Comparison of ENCODE assay signal across 26 mouse cellular contexts in the genomic region with DNA sequence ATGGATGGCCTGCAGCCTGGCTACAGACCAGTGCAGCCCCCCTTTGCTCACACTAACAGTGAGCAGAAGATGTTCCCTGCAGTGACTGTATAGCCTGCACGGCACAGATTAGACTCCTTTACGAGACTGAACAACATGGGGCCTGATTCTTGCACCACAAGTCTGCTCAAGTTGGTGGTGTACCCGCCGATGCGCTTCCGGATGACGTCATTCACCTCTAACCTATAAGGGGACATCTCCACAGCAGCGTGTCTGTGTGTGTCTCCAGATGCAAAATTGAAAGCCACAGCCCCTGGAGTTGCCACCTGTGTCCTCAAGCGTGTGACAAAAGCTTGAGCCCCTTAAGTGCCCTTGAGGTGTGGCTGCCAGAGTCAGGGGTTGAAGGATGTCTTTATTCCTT. TPM values are rescaled to one million over a fixed set of nuclear protein-coding genes. Genes with fewer than 3 reads are reported as not detected.
A peak's percentile ranks its signal among the peaks of the same experiment; 100 is the strongest.
DNase-seq lines count a peak whose midpoint lies in the region; ATAC-seq and TF ChIP-seq lines count a peak whose summit lies in the region.
"Had no signal": no experiment of that assay in that cellular context is flagged by ENCODE, and none has a peak within 500 bp of the region (broad histone marks: within the 10 kb centered on the region; RNA-seq: fewer than 3 reads in every experiment).

No protein-coding gene starts in this region.

- H3K27ac ChIP-seq in forebrain, embryonic 14.5 days (ENCODE audit: low read depth, low read length), result no peak overlapping the region
- H3K27ac ChIP-seq in forebrain, embryonic 16.5 days (ENCODE audit: low read length), result no peak overlapping the region
- no peak overlapping the region for H3K27ac ChIP-seq in limb, embryonic 13.5 days
- H3K27ac ChIP-seq: embryonic facial prominence, embryonic 12.5 days; embryonic facial prominence, embryonic 15.5 days; forebrain, embryonic 12.5 days; gastrocnemius, adult 2 months; heart, embryonic 13.5 days; hindbrain, embryonic 14.5 days; hindbrain, postnatal 0 days had no signal

- H3K4me2 ChIP-seq in forebrain, embryonic 14.5 days (ENCODE audit: low read length), result peak overlapping the region; percentile 73; the same call in 1 of the 2 replicates
- H3K4me2 ChIP-seq in forebrain, embryonic 16.5 days (ENCODE audit: low read length), result no peak overlapping the region
- H3K4me2 ChIP-seq in limb, embryonic 13.5 days (replicated peaks), result peak overlapping the region; percentile 81
- H3K4me2 ChIP-seq: embryonic facial prominence, embryonic 12.5 days; embryonic facial prominence, embryonic 15.5 days; hindbrain, embryonic 14.5 days had no signal

- H3K36me3 ChIP-seq in forebrain, embryonic 14.5 days (ENCODE audit: control insufficient read depth, insufficient read depth, low read length), result peaks cover 28% of the 10 kb centered on the region
- no peaks in the 10 kb centered on the region for H3K36me3 ChIP-seq in forebrain, embryonic 16.5 days (ENCODE audit: control insufficient read depth, insufficient read depth)
- H3K36me3 ChIP-seq in megakaryocyte, embryonic 14.5 days (replicated peaks; ENCODE audit: low read length), result no peaks in the 10 kb centered on the region
- peaks cover 32% of the 10 kb centered on the region for H3K36me3 ChIP-seq in E14TG2a.4 (ENCODE audit: insufficient read depth, low read length)
- H3K36me3 ChIP-seq in limb, embryonic 13.5 days, result peaks cover 38% of the 10 kb centered on the region
- H3K36me3 ChIP-seq: embryonic facial prominence, embryonic 15.5 days had no signal

- H3K4me1 ChIP-seq in forebrain, embryonic 14.5 days (ENCODE audit: control insufficient read depth, insufficient read depth, low read length), result peaks cover 5% of the 10 kb centered on the region; the same call in 1 of the 2 replicates
- peaks cover 30% of the 10 kb centered on the region for H3K4me1 ChIP-seq in forebrain, embryonic 16.5 days (replicated peaks; ENCODE audit: control insufficient read depth, insufficient read depth, low read length)
- H3K4me1 ChIP-seq in megakaryocyte, embryonic 14.5 days, result peaks cover 12% of the 10 kb centered on the region
- peaks cover 51% of the 10 kb centered on the region for H3K4me1 ChIP-seq in E14TG2a.4 (replicated peaks; ENCODE audit: low read depth, low read length)
- peaks cover 42% of the 10 kb centered on the region for H3K4me1 ChIP-seq in limb, embryonic 13.5 days

- no peak overlapping the region for H3K9ac ChIP-seq in forebrain, embryonic 14.5 days (ENCODE audit: low read length)
- no peak overlapping the region for H3K9ac ChIP-seq in forebrain, embryonic 16.5 days (replicated peaks; ENCODE audit: low read depth, low read length)
- H3K9ac ChIP-seq in limb, embryonic 13.5 days, result no peak overlapping the region
- H3K9ac ChIP-seq: embryonic facial prominence, embryonic 12.5 days; embryonic facial prominence, embryonic 15.5 days; forebrain, embryonic 12.5 days; heart, embryonic 13.5 days; hindbrain, embryonic 14.5 days had no signal

- no peak for DNase-seq in forebrain, embryonic 14.5 days (ENCODE audit: low spot score)
- DNase-seq in spleen, postnatal 10 days (ENCODE audit: low spot score in 2 of 2), result no peak
- DNase-seq: adrenal gland, postnatal 10 days; adrenal gland, postnatal 36 days; B cell, adult 2 months; cerebellum, adult 18-20 months; cerebellum, adult 9-10 months; cerebellum, postnatal 14 days; gastrocnemius, adult 2 months; gastrocnemius, postnatal 14 days; heart, adult 11 months; heart, postnatal 14 days; heart, postnatal 4 days had no signal

- H3K27me3 ChIP-seq in forebrain, embryonic 14.5 days (replicated peaks; ENCODE audit: control insufficient read depth, insufficient read depth, low read length), result no peaks in the 10 kb centered on the region
- H3K27me3 ChIP-seq in forebrain, embryonic 16.5 days (replicated peaks; ENCODE audit: control insufficient read depth, insufficient read depth, low read length), result no peaks in the 10 kb centered on the region
- peaks cover 41% of the 10 kb centered on the region for H3K27me3 ChIP-seq in megakaryocyte, embryonic 14.5 days (replicated peaks)
- H3K27me3 ChIP-seq in E14TG2a.4 (ENCODE audit: insufficient read depth, low read length), result peaks cover 21% of the 10 kb centered on the region
- peaks cover 5% of the 10 kb centered on the region; the same call in 1 of the 2 replicates for H3K27me3 ChIP-seq in limb, embryonic 13.5 days

- 82% methylated on average over 9 of the region's 9 CpGs for WGBS in forebrain, embryonic 14.5 days
- 79% methylated on average over 9 of the region's 9 CpGs for WGBS in forebrain, embryonic 16.5 days
- WGBS in limb, embryonic 13.5 days, result 88% methylated on average over 9 of the region's 9 CpGs

- no peak for ATAC-seq in forebrain, embryonic 14.5 days
- ATAC-seq in forebrain, embryonic 16.5 days, result no peak
- no peak for ATAC-seq in megakaryocyte, adult 5-6 weeks (ENCODE audit: poor library complexity, severe bottlenecking)
- no peak for ATAC-seq in limb, embryonic 13.5 days (ENCODE audit: low FRiP score, low read depth)
- ATAC-seq: hindbrain, postnatal 0 days; inflammation-experienced regulatory T-cells, adult 6 months; intestine, embryonic 16.5 days had no signal

- TF ChIP-seq CTCF in E14TG2a.4 (conservative IDR thresholded peaks at IDR 0.05; ENCODE audit: low read length), result no peak

- no peak overlapping the region for H3K4me3 ChIP-seq in forebrain, embryonic 14.5 days (ENCODE audit: low read depth, low read length)
- no peak overlapping the region for H3K4me3 ChIP-seq in forebrain, embryonic 16.5 days (replicated peaks; ENCODE audit: low read length)
- peak overlapping the region; percentile 1 for H3K4me3 ChIP-seq in megakaryocyte, embryonic 14.5 days (replicated peaks)
- peak overlapping the region; percentile 35 for H3K4me3 ChIP-seq in E14TG2a.4 (replicated peaks; ENCODE audit: low read length)
- H3K4me3 ChIP-seq in limb, embryonic 13.5 days, result no peak overlapping the region
- H3K4me3 ChIP-seq: embryonic facial prominence, embryonic 12.5 days; embryonic facial prominence, embryonic 15.5 days; gastrocnemius, adult 2 months; heart, embryonic 13.5 days had no signal

- no peaks in the 10 kb centered on the region for H3K9me3 ChIP-seq in forebrain, embryonic 14.5 days (replicated peaks; ENCODE audit: control insufficient read depth, low read length)
- no peaks in the 10 kb centered on the region for H3K9me3 ChIP-seq in forebrain, embryonic 16.5 days (ENCODE audit: control insufficient read depth, low read length)
- no peaks in the 10 kb centered on the region for H3K9me3 ChIP-seq in megakaryocyte, embryonic 14.5 days
- H3K9me3 ChIP-seq in E14TG2a.4 (ENCODE audit: low read length), result no peaks in the 10 kb centered on the region
- H3K9me3 ChIP-seq in limb, embryonic 13.5 days, result no peaks in the 10 kb centered on the region
- H3K9me3 ChIP-seq: embryonic facial prominence, embryonic 12.5 days; embryonic facial prominence, embryonic 15.5 days; forebrain, embryonic 12.5 days; heart, embryonic 13.5 days had no signal

RNA-seq across cellular contexts. Expression of gene Shisa2, which starts 5.0 kb away (rescaled TPM):
- 17.2 and 17.6 TPM in 2 replicates for polyA plus RNA-seq in forebrain, embryonic 14.5 days (2014; fragmentation: Nextera tagmentation; extraction: Ambion mirVana)
- 11.4 and 14.2 TPM in 2 replicates for polyA plus RNA-seq in forebrain, embryonic 16.5 days (2015; fragmentation: Nextera tagmentation; extraction: Ambion mirVana)
- polyA plus RNA-seq in megakaryocyte, embryonic 14.5 days (2012; ENCODE audit: insufficient read depth, low replicate concordance), result not detected in 2 replicates
- 0.14 TPM in 1 of 2 replicates, not detected in the other for total RNA-seq in megakaryocyte, adult 5-6 weeks (2015)
- total RNA-seq in megakaryocyte, adult 5-6 weeks (2017), result 0.04 and 0.07 TPM in 2 replicates
- 46.6 and 54.2 TPM in 2 replicates for polyA plus RNA-seq in limb, embryonic 13.5 days (2015; fragmentation: Nextera tagmentation; extraction: Ambion mirVana)
- polyA plus RNA-seq: inflammation-experienced regulatory T-cells, adult 6 months had no signal

RNA-seq across cellular contexts. Expression of gene Cdadc1, which starts 32.3 kb away (rescaled TPM):
- 33.0 and 35.7 TPM in 2 replicates for polyA plus RNA-seq in forebrain, embryonic 14.5 days (2014; fragmentation: Nextera tagmentation; extraction: Ambion mirVana)
- polyA plus RNA-seq in forebrain, embryonic 16.5 days (2015; fragmentation: Nextera tagmentation; extraction: Ambion mirVana), result 36.8 and 38.5 TPM in 2 replicates
- polyA plus RNA-seq in megakaryocyte, embryonic 14.5 days (2012; ENCODE audit: insufficient read depth, low replicate concordance), result 12.5 TPM in 1 of 2 replicates, not detected in the other
- total RNA-seq in megakaryocyte, adult 5-6 weeks (2015), result 27.9 and 31.8 TPM in 2 replicates
- 10.0 and 14.3 TPM in 2 replicates for total RNA-seq in megakaryocyte, adult 5-6 weeks (2017)
- 35.0 and 35.1 TPM in 2 replicates for polyA plus RNA-seq in limb, embryonic 13.5 days (2015; fragmentation: Nextera tagmentation; extraction: Ambion mirVana)

Comparison
In these comparisons a context has a peak if more than half of its experiments do, and no peak if none do; other contexts are left out.
1. H3K4me3 ChIP-seq: peak in megakaryocyte, embryonic 14.5 days (single experiment) and E14TG2a.4 (single experiment); none in forebrain, embryonic 14.5 days (single experiment), forebrain, embryonic 16.5 days (single experiment) and limb, embryonic 13.5 days (single experiment).